Mouse (Mus musculus) A20 (cell line): ENCODE results near the gene Frmpd2.
A peak's percentile ranks its signal among the peaks of the same experiment; 100 is the strongest.
"Not testable (repeated sequence)": the region's sequence is repeated elsewhere in the genome, so short reads cannot be mapped to it uniquely, and the experiment has no call there.

Experiments
- DNase-seq: peaks from one replicate; pipeline ENCODE4 v3.0.0-alpha.2; 2011; ENCODE audit warnings: low read depth, low spot score

Gene Frmpd2

GRCm38 (mm10) chr14:33471331-33471730, at the start of gene Frmpd2:
Gene Frmpd2 (plus strand): TSS chr14:33471696.
- no peak for DNase-seq

GRCm38 (mm10) chr14:33423003-33423402, 48.5 kb upstream of the Frmpd2 start:
- DNase-seq, result no peak

GRCm38 (mm10) chr14:33424124-33424523, 47.4 kb upstream of the Frmpd2 start:
- peak; percentile 29 for DNase-seq

- DNase-seq, result not testable (repeated sequence)
Observed at GRCm38 (mm10) chr14:33432485-33432884, 39.0 kb upstream of the Frmpd2 start.

- DNase-seq, result peak; percentile 25
Observed at GRCm38 (mm10) chr14:33443780-33444179, 27.7 kb upstream of the Frmpd2 start.

- no peak for DNase-seq
Observed at GRCm38 (mm10) chr14:33445962-33446361, 25.5 kb upstream of the Frmpd2 start.

GRCm38 (mm10) chr14:33446561-33447023, 24.9 kb upstream of the Frmpd2 start:
- peak; percentile 47 for DNase-seq

GRCm38 (mm10) chr14:33447027-33447569, 24.4 kb upstream of the Frmpd2 start, which contains the start of gene Mapk8:
Gene Mapk8 (minus strand): TSS chr14:33447158.
- peak; percentile 96 for DNase-seq

- no peak for DNase-seq
Observed at GRCm38 (mm10) chr14:33448276-33448675, 23.2 kb upstream of the Frmpd2 start.

GRCm38 (mm10) chr14:33449296-33449840, 22.1 kb upstream of the Frmpd2 start:
- DNase-seq, result no peak

GRCm38 (mm10) chr14:33450331-33450730, 21.2 kb upstream of the Frmpd2 start:
- no peak for DNase-seq

GRCm38 (mm10) chr14:33463658-33464057, 7.8 kb upstream of the Frmpd2 start:
- no peak for DNase-seq

GRCm38 (mm10) chr14:33467766-33468165, 3.7 kb upstream of the Frmpd2 start:
- no peak for DNase-seq

- no peak for DNase-seq
Observed at GRCm38 (mm10) chr14:33474461-33474860, 3.0 kb downstream of the Frmpd2 start.

- DNase-seq, result no peak
Observed at GRCm38 (mm10) chr14:33476094-33476760, 4.7 kb downstream of the Frmpd2 start.

GRCm38 (mm10) chr14:33481991-33482390, 10.5 kb downstream of the Frmpd2 start:
- DNase-seq, result no peak

- DNase-seq, result no peak
Observed at GRCm38 (mm10) chr14:33487805-33488550, 16.5 kb downstream of the Frmpd2 start.

- no peak for DNase-seq
Observed at GRCm38 (mm10) chr14:33495226-33495625, 23.7 kb downstream of the Frmpd2 start.

- DNase-seq, result no peak
Observed at GRCm38 (mm10) chr14:33497418-33497817, 25.9 kb downstream of the Frmpd2 start.

- no peak for DNase-seq
Observed at GRCm38 (mm10) chr14:33498849-33499248, 27.4 kb downstream of the Frmpd2 start.

GRCm38 (mm10) chr14:33500631-33501030, 29.1 kb downstream of the Frmpd2 start:
- no peak for DNase-seq

GRCm38 (mm10) chr14:33503311-33503710, 31.8 kb downstream of the Frmpd2 start:
- no peak for DNase-seq
